Mouse (Mus musculus) adrenal gland (tissue): ENCODE measurements around the gene Krtap29-1.

Source experiments
- intact Hi-C: fragments of 180-260 bp; cut with DNase I; formaldehyde crosslinking; loops from one replicate; pipeline ENCODE4 v1.15.1; 2025

The Krtap29-1 gene

DNA sequence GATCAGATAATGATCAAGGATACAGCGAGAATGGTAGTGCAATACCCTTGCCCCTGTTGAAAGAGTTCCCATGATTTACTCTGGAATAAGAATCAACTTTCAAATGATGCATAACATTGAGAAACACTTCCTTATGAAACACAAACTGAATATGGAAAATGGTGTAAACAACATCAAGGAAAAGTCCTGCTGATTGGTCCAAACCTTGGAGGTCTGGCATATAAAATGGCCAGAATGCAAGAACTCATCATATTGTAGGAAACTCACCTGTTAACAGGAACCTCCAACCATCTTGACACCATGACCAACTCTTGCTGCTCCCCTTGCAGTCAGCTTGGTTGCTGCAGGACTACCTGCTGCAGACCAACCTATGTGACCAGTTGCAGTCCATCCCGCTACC is 30.7 kb downstream of the Krtap29-1 start, which contains the start of gene Krtap9-5:
Gene Krtap9-5, plus strand, starts transcription at position 301 of the 400 bp plus-strand sequence.
- intact Hi-C loops: no loop called here

DNA sequence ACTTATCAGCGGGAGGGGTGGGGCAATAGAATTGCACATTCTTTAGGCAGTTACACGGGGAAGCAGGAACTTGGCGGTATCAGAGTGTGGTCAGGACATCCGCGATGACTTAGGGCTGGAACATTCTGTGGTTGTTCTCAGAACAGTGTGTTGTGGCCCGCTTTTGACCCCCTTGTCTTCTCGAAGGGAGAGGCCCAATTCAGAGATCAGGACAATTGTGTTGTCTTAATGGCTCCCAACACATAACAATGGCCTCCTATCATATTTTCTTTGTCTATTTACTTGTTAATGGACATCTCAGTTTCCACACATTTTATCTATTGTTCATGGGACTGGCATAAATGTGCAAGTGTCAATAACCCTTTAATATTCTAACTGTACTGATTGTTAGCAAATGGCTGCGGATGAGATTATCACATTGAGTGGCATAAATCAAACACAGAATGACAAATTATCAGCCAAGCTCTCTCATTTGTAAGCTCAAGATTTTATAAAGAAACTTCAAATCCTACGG is 41.0 kb downstream of the Krtap29-1 start:
- intact Hi-C loops: no loop called here

DNA sequence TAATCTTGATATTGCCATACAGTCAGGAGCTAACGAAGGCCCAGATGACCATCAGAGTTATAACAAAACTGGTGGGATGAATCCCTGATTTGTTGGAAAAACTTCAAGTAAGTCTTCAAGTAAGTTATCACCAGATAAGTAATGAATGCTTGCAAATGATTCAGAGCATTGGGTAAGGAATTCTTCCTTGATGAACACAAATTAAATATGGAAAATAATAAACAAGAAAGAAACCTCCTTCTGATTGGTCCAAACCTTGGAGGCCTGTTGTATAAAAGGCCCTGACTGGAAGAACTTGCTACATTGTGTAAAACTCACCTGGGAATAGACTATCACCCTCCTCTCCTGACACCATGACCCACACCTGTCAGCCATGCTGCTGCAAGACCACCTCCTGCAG is 42.9 kb downstream of the Krtap29-1 start, which contains the start of gene Krtap31-2:
Gene Krtap31-2, plus strand, starts transcription at position 301 of the 400 bp plus-strand sequence.
- intact Hi-C loops: no loop called here
